Mouse (Mus musculus) urinary bladder, postnatal 4 days (tissue): ENCODE measurements around the gene Bicd1.
"Not testable (repeated sequence)": the region's sequence is repeated elsewhere in the genome, so short reads cannot be mapped to it uniquely, and the experiment has no call there.

Experiments
- DNase-seq, 2 experiments: peaks; one replicate each; pipeline ENCODE4 v3.0.0; 2021 to 2022; ENCODE audit warnings: low spot score in 2 of 2

Gene Bicd1

DNA sequence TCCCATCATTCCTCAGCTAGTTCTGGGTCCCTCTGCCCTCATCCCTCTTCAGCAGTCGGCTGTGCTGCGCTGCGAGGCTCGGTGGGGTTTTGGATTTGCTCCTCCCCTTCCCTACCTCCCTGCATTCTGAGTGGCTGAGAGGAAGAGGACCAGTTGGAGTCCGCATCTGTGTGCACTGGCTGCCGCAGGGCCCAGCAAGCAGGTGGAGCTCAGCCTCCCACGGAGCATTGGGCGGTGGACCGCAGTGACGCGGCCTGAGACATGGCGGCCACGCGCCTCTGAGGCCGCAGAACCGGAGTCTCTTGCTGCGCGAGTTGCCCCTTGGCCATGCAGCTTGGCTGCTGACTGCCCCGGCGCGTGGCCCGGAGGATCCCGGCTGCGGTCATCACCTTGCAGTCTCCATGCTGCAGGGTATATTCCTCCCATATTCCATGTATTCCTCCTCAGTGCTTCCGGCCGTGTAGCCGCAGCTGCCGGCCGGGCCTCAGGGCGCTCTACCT is at the start of gene Bicd1:
Gene Bicd1 (plus strand): TSS at position 54 of the 500 bp plus-strand sequence.
- peak; percentile 64 for DNase-seq

DNA sequence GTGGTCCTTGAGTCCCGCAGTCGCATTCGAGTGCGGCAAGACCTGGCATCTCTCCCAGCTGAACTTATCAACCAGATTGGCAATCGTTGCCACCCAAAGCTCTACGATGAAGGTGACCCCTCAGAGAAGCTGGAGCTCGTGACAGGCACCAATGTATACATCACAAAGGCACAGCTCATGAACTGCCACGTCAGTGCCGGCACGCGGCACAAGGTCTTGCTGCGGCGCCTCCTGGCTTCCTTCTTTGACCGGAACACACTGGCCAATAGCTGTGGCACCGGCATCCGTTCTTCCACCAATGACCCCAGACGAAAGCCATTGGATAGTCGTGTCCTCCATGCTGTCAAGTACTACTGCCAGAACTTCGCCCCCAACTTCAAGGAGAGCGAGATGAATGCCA is 46.2 kb upstream of the Bicd1 start:
- not testable (repeated sequence) for DNase-seq

DNA sequence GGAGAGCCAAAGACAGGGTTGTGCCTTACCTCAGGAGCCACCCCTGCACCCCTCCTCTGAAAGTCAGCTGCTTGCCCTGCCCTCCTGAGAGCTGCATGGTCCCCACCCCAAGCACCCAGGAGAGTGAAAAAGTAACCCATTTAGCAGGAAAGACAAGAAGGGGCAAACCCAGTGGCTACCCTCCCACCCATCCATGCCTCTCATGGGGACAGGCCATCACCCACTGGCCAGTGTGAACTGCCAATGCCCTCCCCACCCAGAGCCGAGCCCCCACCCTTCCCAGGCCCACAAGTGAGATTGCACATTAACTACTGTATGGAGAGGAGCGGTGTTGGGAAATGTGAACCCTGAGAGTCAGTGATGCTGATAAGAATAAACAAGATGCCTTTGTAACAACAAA is 42.7 kb upstream of the Bicd1 start:
- DNase-seq, result not testable (repeated sequence)

DNA sequence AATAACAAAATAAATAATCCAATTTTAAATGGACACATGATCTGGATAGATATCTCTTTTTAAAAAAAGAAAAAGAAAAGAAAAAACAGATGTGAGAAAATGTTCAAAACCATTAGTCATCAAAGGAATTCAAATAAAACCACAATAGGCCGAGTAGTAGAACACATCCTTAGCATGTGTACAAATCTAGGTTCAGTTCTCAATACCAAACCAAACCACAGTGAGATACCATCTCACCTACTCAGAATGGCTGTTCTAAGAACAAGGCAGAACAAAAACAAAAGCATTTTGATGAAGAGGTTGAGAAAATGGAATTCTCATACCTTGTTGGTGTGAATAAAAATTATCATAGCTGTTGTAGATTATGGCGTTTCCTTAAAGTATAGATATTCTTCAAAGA is 42.3 kb upstream of the Bicd1 start:
- no peak for DNase-seq

DNA sequence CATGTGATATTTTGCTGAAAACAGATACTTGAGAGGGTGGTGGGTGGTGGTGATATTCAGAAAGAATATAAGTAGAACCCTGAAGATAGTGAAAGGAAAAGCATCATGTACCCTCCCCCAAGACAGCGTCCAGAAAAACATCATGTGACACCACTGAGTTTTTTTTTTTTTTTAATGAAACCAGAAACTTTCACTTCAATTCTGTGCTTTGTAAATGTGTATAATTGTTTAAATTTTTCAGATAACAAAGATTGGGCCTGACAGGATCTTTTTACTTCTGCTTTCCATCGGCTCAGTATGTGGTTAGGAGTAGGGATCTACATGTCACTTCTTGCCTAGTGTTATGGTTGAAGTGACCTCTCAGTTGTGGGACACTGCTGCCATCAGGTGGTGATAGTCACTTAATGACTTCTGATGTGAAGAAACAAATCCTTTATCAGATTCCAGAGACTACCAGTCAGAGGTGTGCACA is 33.7 kb upstream of the Bicd1 start:
- no peak for DNase-seq

DNA sequence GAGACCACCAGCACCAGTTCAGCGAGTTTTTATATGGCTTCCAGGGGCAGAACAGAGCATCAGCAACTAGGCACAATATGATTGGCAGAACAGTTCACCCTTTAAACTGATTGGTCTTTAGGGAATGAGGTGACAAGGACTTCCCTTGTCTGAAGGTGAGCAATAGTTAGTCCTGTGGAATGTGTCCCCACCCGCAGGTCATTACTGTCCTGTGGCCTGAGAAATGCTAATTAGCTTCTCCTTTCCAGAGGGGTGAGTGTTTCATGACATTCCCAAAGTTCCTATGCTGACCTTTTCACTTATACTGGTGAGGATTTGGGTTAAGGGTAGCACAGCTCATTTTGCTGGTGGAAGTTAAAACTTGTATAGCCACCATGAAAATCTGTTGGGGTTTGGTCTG is 25.2 kb upstream of the Bicd1 start:
- no peak for DNase-seq

DNA sequence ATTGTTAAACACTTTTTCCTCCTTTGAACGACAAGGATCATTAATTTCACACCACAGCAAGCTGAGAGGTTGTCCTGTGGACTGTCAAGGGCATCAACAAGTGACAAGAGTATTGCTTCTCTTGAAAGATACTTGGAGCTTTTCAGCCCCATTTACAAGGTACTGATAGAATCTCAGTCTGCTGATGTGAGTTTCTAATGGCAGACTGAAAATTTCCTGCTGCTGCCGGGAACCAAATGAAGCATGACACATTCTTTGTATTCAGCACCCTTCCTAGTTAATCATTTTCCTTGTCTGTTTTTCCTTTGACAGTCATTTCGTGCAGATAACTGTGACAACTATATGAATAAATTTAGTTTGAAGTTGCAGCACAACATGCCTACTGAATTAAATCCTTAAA is 22.3 kb upstream of the Bicd1 start:
- DNase-seq, result no peak

DNA sequence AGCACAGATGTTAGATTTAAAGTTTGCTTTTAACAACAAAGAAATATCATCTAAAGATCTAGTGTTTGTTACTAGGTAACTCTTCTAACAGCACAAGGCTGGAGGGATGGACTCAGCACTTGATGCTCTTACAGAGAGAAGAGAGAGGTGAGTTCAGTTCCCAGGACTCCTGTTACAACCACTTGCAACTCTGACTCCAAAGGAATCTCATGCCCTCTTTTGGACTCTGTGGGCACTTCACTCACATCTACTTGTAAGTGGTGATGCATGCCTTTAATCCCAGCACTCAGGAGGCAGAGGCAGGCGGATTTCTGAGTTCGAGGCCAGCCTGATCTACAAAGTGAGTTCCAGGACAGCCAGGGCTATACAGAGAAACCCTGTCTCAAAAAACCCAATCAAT is 19.1 kb upstream of the Bicd1 start:
- not testable (repeated sequence) for DNase-seq

DNA sequence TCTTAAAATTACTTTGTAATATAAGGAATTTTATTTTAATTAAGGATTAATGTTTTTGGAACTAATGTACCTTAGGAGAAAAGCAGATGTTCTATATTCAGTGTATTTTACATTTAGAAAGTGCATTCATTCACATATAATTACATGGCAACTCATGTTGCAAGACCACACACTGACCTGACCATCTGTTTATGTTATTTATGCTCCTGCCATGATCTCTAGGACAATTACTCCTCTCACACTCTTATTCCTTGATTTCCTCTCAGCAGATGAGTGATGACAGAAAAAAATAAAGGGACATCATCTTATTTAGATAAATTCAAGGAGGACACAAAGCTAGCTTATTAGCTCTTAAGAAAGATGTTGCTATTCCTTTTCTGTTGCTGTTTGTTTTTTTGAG is 9.3 kb upstream of the Bicd1 start:
- no peak for DNase-seq

DNA sequence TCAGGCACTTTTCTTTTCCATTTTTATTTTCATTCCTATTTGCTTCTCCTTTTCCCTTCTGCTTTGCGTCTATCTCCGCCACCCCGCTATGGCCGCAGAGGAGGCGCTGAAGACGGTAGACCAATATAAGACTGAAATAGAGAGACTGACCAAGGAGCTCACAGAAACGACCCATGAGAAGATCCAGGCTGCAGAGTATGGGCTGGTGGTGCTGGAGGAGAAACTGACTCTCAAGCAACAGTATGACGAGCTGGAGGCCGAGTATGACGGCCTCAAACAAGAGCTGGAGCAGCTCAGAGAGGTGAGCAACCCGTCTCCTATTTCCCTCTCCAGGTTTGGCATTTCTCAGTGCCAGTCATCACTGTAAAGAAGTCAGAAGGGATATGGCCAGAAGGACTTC is 655 bp downstream of the Bicd1 start:
- DNase-seq, result no peak

DNA sequence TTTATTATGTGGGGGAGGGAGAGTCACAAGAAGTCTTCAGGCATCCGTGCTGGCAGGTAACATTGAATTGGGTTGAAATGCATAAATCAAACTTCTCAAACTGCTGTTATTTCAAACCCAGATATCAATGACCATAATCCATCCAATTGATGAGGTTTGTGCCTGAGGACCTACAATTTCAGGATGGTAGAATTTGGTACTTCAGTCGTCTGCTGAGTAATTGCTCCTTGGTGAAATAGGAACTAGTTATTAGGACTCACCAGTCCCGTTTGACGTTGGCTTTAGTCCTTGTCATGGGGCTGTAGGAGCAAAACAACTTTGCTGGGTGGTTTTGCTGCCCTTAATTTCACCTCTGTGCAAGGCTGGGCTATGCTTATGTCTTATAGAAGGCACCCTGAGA is 1.2 kb downstream of the Bicd1 start:
- DNase-seq, result no peak

DNA sequence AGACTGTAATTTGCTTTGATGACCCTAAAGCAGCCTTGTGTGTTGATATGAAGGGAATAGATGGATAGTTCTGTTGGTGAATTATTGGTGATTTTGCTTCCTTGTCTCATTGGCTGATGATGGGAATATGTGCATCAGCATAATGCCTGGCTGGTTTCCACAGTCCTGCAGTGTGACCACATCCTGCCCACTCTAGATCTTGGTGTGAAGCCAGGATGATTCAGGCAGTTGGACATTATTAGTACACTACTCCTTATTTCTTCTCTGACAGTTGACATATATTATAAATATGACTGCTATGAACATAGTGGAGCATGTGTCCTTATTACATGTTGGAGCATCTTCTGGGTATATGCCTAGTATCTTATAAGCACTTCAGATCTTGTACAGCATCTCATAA is 4.6 kb downstream of the Bicd1 start:
- DNase-seq, result no peak

DNA sequence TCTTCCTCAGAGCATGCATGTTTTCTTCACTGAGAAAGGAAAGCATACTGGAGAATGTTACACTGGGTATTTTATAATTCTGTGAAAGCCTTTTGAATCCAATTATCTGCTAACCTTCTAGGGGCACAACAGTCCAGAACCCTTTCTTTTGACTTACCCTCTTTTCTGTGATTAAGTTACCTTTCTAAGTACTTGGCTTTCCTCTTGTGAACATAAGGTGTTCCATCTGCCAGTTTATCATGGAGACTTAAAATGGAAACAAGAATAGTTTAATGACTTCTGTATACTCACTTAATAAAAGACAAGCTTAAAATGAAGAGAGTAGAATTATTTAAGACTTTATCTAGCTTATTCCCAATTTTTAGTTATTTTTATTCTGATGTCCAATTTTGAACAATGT is 16.1 kb downstream of the Bicd1 start:
- DNase-seq, result no peak

DNA sequence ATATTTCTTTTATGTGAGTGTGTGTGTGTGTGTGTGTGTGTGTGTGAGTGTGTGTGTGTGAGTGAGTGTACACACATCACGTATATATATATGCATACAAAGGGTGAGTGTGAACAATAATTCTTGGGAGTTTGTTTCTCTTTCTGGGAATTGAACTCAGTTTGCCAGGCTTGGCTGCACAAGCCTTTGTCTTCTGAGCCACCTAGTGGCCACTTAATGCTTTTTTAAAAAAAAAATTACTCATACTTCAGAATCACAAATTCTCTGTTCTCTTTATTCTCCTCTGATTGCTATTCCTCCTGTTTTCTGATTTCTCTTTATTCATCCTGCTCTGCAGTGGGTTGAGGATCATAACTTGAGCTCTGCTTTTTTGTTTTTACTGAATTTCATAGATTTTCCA is 30.5 kb downstream of the Bicd1 start:
- DNase-seq, result no peak

DNA sequence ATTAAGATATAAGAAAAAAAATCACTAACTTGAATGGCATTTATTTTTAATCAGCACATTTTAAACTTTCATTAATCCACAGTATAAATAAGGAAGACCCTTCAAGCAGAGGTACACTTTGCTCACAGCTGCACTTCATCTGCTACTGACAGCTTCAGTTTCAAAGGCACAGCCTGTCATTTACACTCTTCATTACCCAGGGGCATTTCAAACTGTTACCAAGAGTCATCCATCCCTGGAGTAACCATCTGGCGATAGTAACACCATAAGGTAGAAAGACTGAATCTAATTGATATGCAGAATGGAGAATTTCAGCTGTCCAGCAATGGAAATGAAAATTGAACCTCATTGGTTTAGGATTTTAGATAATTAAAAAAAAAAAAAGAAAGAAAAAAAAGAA is 34.2 kb downstream of the Bicd1 start:
- no peak for DNase-seq

DNA sequence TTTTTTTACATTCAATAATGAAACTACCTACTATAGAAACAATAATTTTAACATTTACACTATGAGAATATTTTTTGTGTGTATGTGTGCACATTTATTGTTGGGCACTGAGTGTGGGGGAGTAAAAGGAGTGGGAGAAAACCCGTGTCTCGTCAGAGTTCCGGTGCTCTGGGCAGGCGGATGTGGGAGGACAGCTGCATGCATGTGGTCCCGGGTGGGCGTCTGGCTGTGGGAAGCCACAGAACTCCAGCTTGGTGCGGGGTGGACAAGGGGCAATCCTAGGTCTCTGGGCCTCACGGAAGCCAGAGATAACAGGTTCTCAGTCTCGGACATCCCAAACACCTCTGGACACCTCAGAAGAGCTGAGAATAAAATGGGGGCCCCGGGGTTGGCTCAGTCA is 37.2 kb downstream of the Bicd1 start:
- no peak for DNase-seq

DNA sequence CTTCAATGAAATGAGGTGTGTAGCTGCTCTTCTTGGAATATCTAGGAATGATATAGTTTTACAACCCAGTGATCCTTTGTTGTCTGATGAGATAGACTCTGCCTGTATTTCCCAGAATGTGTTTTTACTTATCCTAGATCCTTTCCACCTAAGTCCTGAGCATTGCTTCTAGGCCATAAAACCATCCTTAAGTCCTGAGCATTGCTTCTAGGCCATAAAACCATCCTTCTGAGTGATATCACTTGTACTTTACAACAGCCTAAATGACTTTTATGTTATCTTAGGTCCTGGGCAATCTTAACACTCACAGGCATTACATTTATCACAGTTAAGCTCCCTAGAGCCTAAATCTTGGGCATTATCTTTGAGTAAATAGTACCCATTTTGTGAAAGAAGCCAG is 48.6 kb downstream of the Bicd1 start:
- DNase-seq, result no peak

DNA sequence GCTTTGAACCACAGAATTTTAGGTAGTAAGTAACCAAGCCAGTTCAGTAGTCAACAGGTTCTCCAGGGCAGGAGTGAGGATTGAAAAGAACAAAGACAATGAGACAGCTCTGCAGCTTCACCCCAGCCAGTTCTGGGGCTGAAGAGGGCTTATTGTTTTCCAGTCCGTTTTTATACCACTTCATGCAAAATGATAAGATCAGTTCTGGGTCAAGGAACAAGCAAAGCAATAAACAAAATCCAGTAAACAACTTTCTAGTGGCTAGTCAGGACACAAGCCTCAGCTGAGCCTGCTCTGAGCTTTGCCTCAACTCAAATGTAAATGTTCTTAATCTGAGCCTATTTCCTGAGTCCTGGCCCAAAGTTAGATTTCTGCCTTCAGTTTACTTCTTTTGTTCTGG is 52.3 kb downstream of the Bicd1 start:
- DNase-seq, result no peak

DNA sequence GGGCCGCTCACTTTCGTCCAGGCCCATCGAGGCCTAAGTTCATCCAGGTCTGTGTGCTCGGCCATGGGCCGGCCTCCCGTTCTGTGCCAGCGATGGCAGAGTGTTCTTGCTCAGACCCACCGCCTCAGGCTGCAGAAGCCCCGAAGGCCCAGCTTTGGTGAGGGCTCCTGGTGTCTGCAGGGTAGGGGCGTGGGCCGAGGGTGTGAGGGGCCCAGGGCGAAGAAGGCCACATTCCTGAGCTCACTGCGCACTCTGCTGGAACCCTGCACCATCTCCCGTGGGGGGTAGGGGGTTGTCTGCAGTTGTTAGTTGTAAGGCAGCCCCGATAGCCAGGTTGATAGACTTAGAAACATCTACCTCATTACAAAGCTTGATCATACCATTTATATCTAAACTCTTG is 62.8 kb downstream of the Bicd1 start:
- DNase-seq, result no peak

DNA sequence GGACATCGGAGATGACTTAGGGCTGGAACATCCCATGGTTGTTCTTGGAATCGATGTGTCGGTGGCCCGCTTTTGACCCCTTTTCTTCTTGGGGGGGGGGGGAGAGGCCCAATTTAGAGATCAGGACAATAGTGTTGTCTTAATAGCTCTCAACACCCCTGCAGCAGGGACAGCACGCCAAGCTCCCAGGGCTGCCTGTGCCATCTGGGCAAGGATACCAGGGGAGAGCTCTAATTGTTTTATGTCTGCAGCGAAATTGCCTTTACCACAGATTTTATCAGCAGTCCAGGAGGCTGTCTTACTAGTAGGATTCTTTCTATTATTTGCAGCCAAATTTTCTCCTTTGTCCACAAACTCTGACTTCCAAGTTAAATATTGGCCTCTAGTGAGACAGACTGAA is 63.8 kb downstream of the Bicd1 start:
- not testable (repeated sequence) for DNase-seq

DNA sequence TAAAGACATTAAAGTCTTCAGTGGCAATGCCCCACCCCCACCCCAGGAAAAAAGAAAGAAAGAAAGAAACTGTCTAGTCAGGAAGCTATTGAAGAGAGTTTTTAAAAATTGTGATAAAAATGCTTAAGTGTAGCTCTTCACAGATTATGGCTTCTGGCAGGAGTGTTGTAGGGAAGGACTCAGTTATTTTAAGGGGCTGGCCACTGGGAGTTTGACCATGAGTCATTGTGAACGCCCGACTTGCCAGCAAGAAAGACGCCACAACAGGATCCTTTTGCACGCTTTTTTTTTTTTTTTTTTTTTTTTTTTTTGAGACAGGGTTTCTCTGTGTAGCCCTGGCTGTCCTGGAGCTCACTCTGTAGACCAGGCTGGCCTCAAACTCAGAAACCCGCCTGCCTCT is 73.2 kb downstream of the Bicd1 start:
- not testable (repeated sequence) for DNase-seq

DNA sequence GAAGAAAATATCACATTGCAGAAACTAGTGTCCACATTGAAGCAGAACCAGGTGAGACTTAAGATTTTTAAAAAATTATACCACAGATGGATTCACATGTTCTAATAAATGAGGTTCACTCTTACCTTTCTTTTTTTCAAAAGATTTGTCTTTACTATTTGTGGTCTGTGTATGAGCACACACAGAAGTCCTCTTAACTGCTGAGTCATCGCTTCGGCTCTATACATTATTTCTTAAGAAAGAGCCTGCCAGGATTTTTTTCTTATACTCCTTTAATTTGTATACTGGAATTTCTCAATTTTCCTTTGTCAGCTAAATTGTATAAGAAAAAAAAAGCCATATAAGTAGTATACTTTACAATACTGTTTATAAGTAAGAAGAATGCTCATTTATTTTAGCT is 86.0 kb downstream of the Bicd1 start:
- no peak for DNase-seq

DNA sequence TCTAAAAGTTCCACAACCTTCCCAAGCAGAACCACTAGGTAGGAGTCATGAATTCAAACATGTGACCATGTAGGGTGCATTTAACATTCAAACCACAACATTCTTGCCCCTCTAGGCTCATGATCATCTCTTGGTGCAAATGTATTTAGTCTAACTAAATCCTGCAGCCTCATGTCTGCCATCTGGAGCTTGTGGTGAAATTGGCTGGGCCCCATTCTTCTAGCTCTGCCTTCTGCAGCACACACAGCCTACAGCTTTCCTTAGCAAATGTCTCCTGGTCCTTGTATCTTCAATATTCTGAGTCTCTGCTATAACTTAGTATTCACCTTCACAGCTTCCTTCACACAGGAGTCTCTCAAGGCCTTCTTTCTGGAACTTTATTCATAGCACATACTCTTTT is 87.2 kb downstream of the Bicd1 start:
- no peak for DNase-seq

DNA sequence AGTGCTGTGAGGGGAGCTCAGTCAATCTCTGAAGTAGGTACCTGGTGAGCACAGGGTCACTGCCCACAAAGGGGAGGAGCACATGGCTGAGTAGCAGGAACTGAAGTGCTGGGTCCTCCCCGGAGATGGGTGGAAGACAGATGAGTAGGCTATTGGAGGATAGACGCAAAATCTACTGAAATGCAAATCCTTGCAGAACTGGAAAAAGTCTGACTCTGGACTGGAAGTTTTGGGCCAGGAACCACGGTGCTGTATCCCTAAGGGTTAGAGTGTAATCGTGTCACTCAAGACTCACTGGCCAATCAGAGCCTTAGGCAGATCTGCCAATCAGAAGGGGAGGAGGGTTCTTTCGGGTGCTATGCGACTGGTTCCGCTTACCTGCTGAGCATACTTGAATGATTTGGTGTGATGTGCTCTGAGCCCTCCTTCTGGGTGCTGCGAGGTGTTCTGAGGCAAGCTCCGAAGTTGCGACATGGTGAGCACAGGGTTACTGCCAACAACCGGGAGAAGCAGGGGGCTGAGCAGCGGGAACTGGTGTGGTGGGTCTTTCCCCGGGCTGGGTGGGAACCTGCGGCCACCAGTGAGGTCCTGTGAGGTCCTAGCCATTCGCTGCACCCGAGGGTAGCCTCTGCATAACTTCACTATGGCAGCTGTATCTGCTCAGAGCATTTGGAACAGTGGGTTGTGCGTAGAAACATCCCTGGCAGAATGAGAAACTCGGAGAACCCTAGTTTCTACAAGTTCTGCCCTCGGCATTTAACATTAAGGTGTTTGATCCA is 157.2 kb downstream of the Bicd1 start:
- peak; percentile 28 to 59 for DNase-seq
